Mouse (Mus musculus) midbrain, embryonic 14.5 days (tissue): ENCODE data around the gene Atp1a4. TPM values are rescaled to one million over a fixed set of nuclear protein-coding genes. Genes with fewer than 3 reads are reported as not detected.

ENCODE experiments used
- ATAC-seq: fragments of 200-750 bp; cut with Nextera tagmentation; 2 replicates; pipeline ENCODE4 v1.8.0; 2017; ENCODE audit warnings: moderate number of reproducible peaks, moderate library complexity; ENCODE audit not compliant: low FRiP score, low TSS enrichment
- DNase-seq: peaks from one replicate; pipeline ENCODE4 v3.0.0-alpha.2; 2015
- H3K27ac ChIP-seq: fragments of 300-500 bp; sonication (generic); replicated peaks from 2 replicates; pipeline ENCODE4 v1.5.1; 2014; ENCODE audit warnings: mild to moderate bottlenecking, low read depth, low read length, moderate library complexity
- H3K27me3 ChIP-seq: fragments of 300-500 bp; sonication (generic); 2 replicates; pipeline ENCODE4 v1.6.1; 2014; ENCODE audit warnings: low read length, control low read depth, mixed read lengths; ENCODE audit not compliant: control insufficient read depth, insufficient read depth
- H3K36me3 ChIP-seq: fragments of 300-500 bp; sonication (generic); 2 replicates; pipeline ENCODE4 v1.6.1; 2014; ENCODE audit warnings: low read length, control low read depth; ENCODE audit not compliant: control insufficient read depth, insufficient read depth
- H3K4me1 ChIP-seq: fragments of 300-500 bp; sonication (generic); 2 replicates; pipeline ENCODE4 v1.6.1; 2014; ENCODE audit warnings: mild to moderate bottlenecking, antibody characterized with exemption, low read length, control low read depth; ENCODE audit not compliant: control insufficient read depth, insufficient read depth
- H3K4me2 ChIP-seq: fragments of 300-500 bp; sonication (generic); 2 replicates; pipeline ENCODE4 v1.6.1; 2014; ENCODE audit warnings: mild to moderate bottlenecking, low read length, moderate library complexity
- H3K4me3 ChIP-seq: fragments of 300-500 bp; sonication (generic); replicated peaks from 2 replicates; pipeline ENCODE4 v1.5.1; 2014; ENCODE audit warnings: low read depth, low read length
- H3K9ac ChIP-seq: fragments of 300-500 bp; sonication (generic); replicated peaks from 2 replicates; pipeline ENCODE4 v1.6.1; 2014; ENCODE audit warnings: mild to moderate bottlenecking, low read length, moderate library complexity
- H3K9me3 ChIP-seq: fragments of 300-500 bp; sonication (generic); 2 replicates; pipeline ENCODE4 v1.6.1; 2016; ENCODE audit warnings: low read length, control low read depth, mixed read lengths; ENCODE audit not compliant: control insufficient read depth
- WGBS: fragments of 180-500 bp; shearing (Covaris S2); extraction: QIAGEN DNeasy Blood & Tissue Kit; methylation state at CpG from one replicate; pipeline ENCODE4 v1.1.7; 2014; 5-methylcytosine and 5-hydroxymethylcytosine counted together
- polyA plus RNA-seq: library from polyadenylated mRNA; unstranded; fragments of >200 nt; fragmentation: Nextera tagmentation; extraction: Ambion mirVana; gene quantifications from 2 replicates; pipeline ENCODE4 v1.2.1, GENCODE M21; 2014

Gene Atp1a4
- polyA plus RNA-seq, 1 experiment from 2014 or later: not detected

- no peaks in the 10 kb centered on the region for H3K9me3 ChIP-seq
- peaks cover 59% of the 10 kb centered on the region for H3K4me1 ChIP-seq
- no peaks in the 10 kb centered on the region for H3K36me3 ChIP-seq
- no peaks in the 10 kb centered on the region for H3K27me3 ChIP-seq
- 1% methylated on average over 3 of the region's 3 CpGs for WGBS
- peak overlapping the region; percentile 80 for H3K4me3 ChIP-seq
- peak overlapping the region; percentile 81 for H3K4me2 ChIP-seq
- ATAC-seq (no peak), DNase-seq (peak; percentile 35)
- H3K27ac ChIP-seq: peak overlapping the region; percentile 91
- H3K9ac ChIP-seq: peak overlapping the region; percentile 98
These were observed 52.5 kb downstream of the Atp1a4 start for GRCm38 (mm10) chr1:172205741-172206087.

- ATAC-seq (no peak), DNase-seq (peak; percentile 60)
- H3K9me3 ChIP-seq: no peaks in the 10 kb centered on the region
- peaks cover 65% of the 10 kb centered on the region for H3K4me1 ChIP-seq
- H3K9ac ChIP-seq: peak overlapping the region; percentile 98
- peak overlapping the region; percentile 81 for H3K4me2 ChIP-seq
- peaks cover 5% of the 10 kb centered on the region for H3K36me3 ChIP-seq
- peak overlapping the region; percentile 80 for H3K4me3 ChIP-seq
- 6% methylated on average over 15 of the region's 15 CpGs for WGBS
- H3K27ac ChIP-seq: peak overlapping the region; percentile 91
- no peaks in the 10 kb centered on the region for H3K27me3 ChIP-seq
These were observed 53.1 kb downstream of the Atp1a4 start for GRCm38 (mm10) chr1:172204814-172205740.

GRCm38 (mm10) chr1:172204033-172204813, 54.0 kb downstream of the Atp1a4 start:
- peak overlapping the region; percentile 80 for H3K4me3 ChIP-seq
- peak overlapping the region; percentile 91 for H3K27ac ChIP-seq
- no peaks in the 10 kb centered on the region for H3K27me3 ChIP-seq
- H3K4me1 ChIP-seq: peaks cover 68% of the 10 kb centered on the region
- peak overlapping the region; percentile 98; the same call in 1 of the 2 replicates for H3K9ac ChIP-seq
- peak; percentile 37 for DNase-seq
- peaks cover 13% of the 10 kb centered on the region for H3K36me3 ChIP-seq
- WGBS: 2% methylated on average over 9 of the region's 9 CpGs
- no peak for ATAC-seq
- H3K4me2 ChIP-seq: peak overlapping the region; percentile 81
- no peaks in the 10 kb centered on the region for H3K9me3 ChIP-seq

- H3K4me1 ChIP-seq: peaks cover 68% of the 10 kb centered on the region
- peak overlapping the region; percentile 91 for H3K27ac ChIP-seq
- ATAC-seq (no peak), DNase-seq (peak; percentile 29)
- no peaks in the 10 kb centered on the region for H3K9me3 ChIP-seq
- H3K27me3 ChIP-seq: no peaks in the 10 kb centered on the region
- WGBS: 0% methylated on average over 4 of the region's 4 CpGs
- peak overlapping the region; percentile 98; the same call in 1 of the 2 replicates for H3K9ac ChIP-seq
- H3K4me2 ChIP-seq: peak overlapping the region; percentile 81
- peaks cover 20% of the 10 kb centered on the region for H3K36me3 ChIP-seq
- H3K4me3 ChIP-seq: peak overlapping the region; percentile 80
These were observed 54.6 kb downstream of the Atp1a4 start for GRCm38 (mm10) chr1:172203566-172203965.

GRCm38 (mm10) chr1:172202894-172203522, 55.2 kb downstream of the Atp1a4 start:
- no peaks in the 10 kb centered on the region for H3K27me3 ChIP-seq
- H3K27ac ChIP-seq: peak overlapping the region; percentile 91
- no peaks in the 10 kb centered on the region for H3K9me3 ChIP-seq
- DNase-seq: peak; percentile 84
- peak overlapping the region; percentile 46; the same call in 1 of the 2 replicates for H3K9ac ChIP-seq
- H3K36me3 ChIP-seq: peaks cover 26% of the 10 kb centered on the region
- 5% methylated on average over 2 of the region's 2 CpGs for WGBS
- H3K4me1 ChIP-seq: peaks cover 68% of the 10 kb centered on the region
- H3K4me2 ChIP-seq: peak overlapping the region; percentile 81
- peak; percentile 22 for ATAC-seq
- H3K4me3 ChIP-seq: peak overlapping the region; percentile 80; the same call in 1 of the 2 replicates

GRCm38 (mm10) chr1:172201967-172202880, 56.0 kb downstream of the Atp1a4 start:
- Histone ChIP-seq H3K4me3 (peak overlapping the region; percentile 19; the same call in 1 of the 2 replicates), H3K36me3 (peaks cover 33% of the 10 kb centered on the region), H3K27me3 (no peaks in the 10 kb centered on the region), H3K9ac (peak overlapping the region; percentile 46; the same call in 1 of the 2 replicates), H3K27ac (peak overlapping the region; percentile 91), H3K4me1 (peaks cover 65% of the 10 kb centered on the region), H3K9me3 (no peaks in the 10 kb centered on the region), H3K4me2 (peak overlapping the region; percentile 81)
- WGBS: 5% methylated on average over 14 of the region's 14 CpGs
- ATAC-seq: no peak
- DNase-seq: peak; percentile 77

GRCm38 (mm10) chr1:172200871-172201447, 57.3 kb downstream of the Atp1a4 start:
- H3K9ac ChIP-seq: peak overlapping the region; percentile 17; the same call in 1 of the 2 replicates
- H3K4me3 ChIP-seq: no peak overlapping the region; the same call in 1 of the 2 replicates
- 2% methylated on average over 7 of the region's 7 CpGs for WGBS

More at GRCm38 (mm10) chr1:172200871-172201447, 57.3 kb downstream of the Atp1a4 start:
- Histone ChIP-seq H3K36me3 (peaks cover 46% of the 10 kb centered on the region), H3K9me3 (no peaks in the 10 kb centered on the region), H3K27ac (peak overlapping the region; percentile 91), H3K4me1 (peaks cover 59% of the 10 kb centered on the region), H3K27me3 (no peaks in the 10 kb centered on the region), H3K4me2 (peak overlapping the region; percentile 81)
- DNase-seq: peak; percentile 93
- ATAC-seq: peak; percentile 64
